26 mouse cellular contexts compared by ENCODE assay signal in the genomic region with DNA sequence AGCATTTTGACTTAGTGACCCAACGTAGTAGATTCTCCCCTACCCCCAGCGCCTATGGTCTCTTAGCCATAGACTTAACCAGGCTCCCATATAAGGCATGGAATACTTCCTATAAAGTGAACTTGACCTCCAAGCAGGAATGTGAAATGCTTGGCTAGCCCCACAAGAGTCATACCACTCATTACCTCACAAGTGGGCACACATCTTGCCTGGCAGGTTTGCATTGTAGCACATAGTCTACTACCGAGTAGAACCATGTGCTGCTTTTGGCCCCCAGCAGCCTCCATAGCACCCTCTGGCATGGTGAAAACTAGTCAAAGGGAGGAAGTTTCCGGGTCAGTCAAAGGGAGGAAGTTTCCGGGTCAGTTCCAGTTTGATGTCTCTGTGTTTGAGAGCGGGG.
DNase-seq lines count a peak whose midpoint lies in the region; ATAC-seq and TF ChIP-seq lines count a peak whose summit lies in the region.
"Had no signal": no experiment of that assay in that cellular context is flagged by ENCODE, and none has a peak within 500 bp of the region (broad histone marks: within the 10 kb centered on the region; RNA-seq: fewer than 3 reads in every experiment).

No protein-coding gene starts in this region.

- H3K36me3 ChIP-seq in heart, postnatal 0 days (replicated peaks; ENCODE audit: control insufficient read depth, insufficient read depth, low read length), result no peaks in the 10 kb centered on the region
- no peaks in the 10 kb centered on the region for H3K36me3 ChIP-seq in lung, embryonic 15.5 days
- no peaks in the 10 kb centered on the region for H3K36me3 ChIP-seq in hindbrain, embryonic 14.5 days (replicated peaks; ENCODE audit: control insufficient read depth, insufficient read depth)
- H3K36me3 ChIP-seq: embryonic facial prominence, embryonic 12.5 days; embryonic facial prominence, embryonic 15.5 days; hindbrain, embryonic 10.5 days; hindbrain, embryonic 13.5 days had no signal

- TF ChIP-seq CTCF in heart, postnatal 0 days (IDR thresholded peaks at IDR 0.05; ENCODE audit: low read depth), result no peak
- no peak for TF ChIP-seq CTCF in lung, adult 2 months (IDR thresholded peaks at IDR 0.05; ENCODE audit: insufficient read depth, low read length)

- no peak overlapping the region for H3K4me3 ChIP-seq in heart, postnatal 0 days (ENCODE audit: low read depth, low read length)
- no peak overlapping the region for H3K4me3 ChIP-seq in lung, embryonic 15.5 days
- no peak overlapping the region for H3K4me3 ChIP-seq in lung, adult 2 months (replicated peaks; ENCODE audit: extremely low read depth, low read depth, low read length)
- H3K4me3 ChIP-seq in hindbrain, embryonic 14.5 days (replicated peaks; ENCODE audit: low read length), result no peak overlapping the region
- H3K4me3 ChIP-seq: embryonic facial prominence, embryonic 12.5 days; embryonic facial prominence, embryonic 15.5 days; gastrocnemius, adult 2 months; heart, adult 2 months; hindbrain, embryonic 10.5 days; hindbrain, embryonic 13.5 days had no signal

- H3K9me3 ChIP-seq in heart, postnatal 0 days (replicated peaks; ENCODE audit: control insufficient read depth, low read length), result no peaks in the 10 kb centered on the region
- H3K9me3 ChIP-seq in lung, embryonic 15.5 days, result no peaks in the 10 kb centered on the region
- H3K9me3 ChIP-seq in hindbrain, embryonic 14.5 days (ENCODE audit: control insufficient read depth, low read length), result no peaks in the 10 kb centered on the region
- H3K9me3 ChIP-seq: embryonic facial prominence, embryonic 12.5 days; embryonic facial prominence, embryonic 15.5 days; hindbrain, embryonic 10.5 days; hindbrain, embryonic 13.5 days had no signal

- H3K4me2 ChIP-seq in heart, postnatal 0 days (ENCODE audit: low read depth, low read length), result no peak overlapping the region
- H3K4me2 ChIP-seq in lung, embryonic 15.5 days, result no peak overlapping the region
- H3K4me2 ChIP-seq in hindbrain, embryonic 14.5 days (replicated peaks), result no peak overlapping the region
- H3K4me2 ChIP-seq: embryonic facial prominence, embryonic 12.5 days; embryonic facial prominence, embryonic 15.5 days; hindbrain, embryonic 13.5 days had no signal

- H3K9ac ChIP-seq in heart, postnatal 0 days (replicated peaks; ENCODE audit: low read depth, low read length), result no peak overlapping the region
- no peak overlapping the region for H3K9ac ChIP-seq in lung, embryonic 15.5 days
- H3K9ac ChIP-seq in hindbrain, embryonic 14.5 days, result no peak overlapping the region
- H3K9ac ChIP-seq: embryonic facial prominence, embryonic 12.5 days; embryonic facial prominence, embryonic 15.5 days; forebrain, postnatal 0 days; hindbrain, embryonic 13.5 days had no signal

- ATAC-seq in heart, postnatal 0 days (ENCODE audit: insufficient read depth, low read depth), result peak; percentile 53
- ATAC-seq in lung, embryonic 15.5 days (ENCODE audit: borderline replicate concordance, extremely low read depth, low FRiP score, low TSS enrichment), result peak; percentile 31; the same call in 1 of the 2 replicates
- ATAC-seq in hindbrain, embryonic 14.5 days (ENCODE audit: low FRiP score), result no peak
- ATAC-seq: CD4-positive, CD25-positive, alpha-beta regulatory T cell, adult 4 months; forebrain, embryonic 14.5 days; forebrain, postnatal 0 days; hindbrain, postnatal 0 days; inflammation-experienced regulatory T-cells, adult 6 months; intestine, embryonic 16.5 days had no signal

- TF ChIP-seq EP300 in heart, postnatal 0 days (IDR thresholded peaks at IDR 0.05; ENCODE audit: low read depth), result no peak

- 80% methylated on average over 6 of the region's 6 CpGs for WGBS in heart, postnatal 0 days
- WGBS in lung, embryonic 15.5 days, result 77% methylated on average over 6 of the region's 6 CpGs
- 76% methylated on average over 6 of the region's 6 CpGs for WGBS in lung, adult 2 months
- 93% methylated on average over 6 of the region's 6 CpGs for WGBS in hindbrain, embryonic 14.5 days

- DNase-seq in heart, postnatal 0 days (ENCODE audit: low spot score), result no peak
- DNase-seq in heart, adult 8-10 months (ENCODE audit: low spot score), result no peak
- no peak for DNase-seq in lung, adult 2 months
- DNase-seq in lung, postnatal 25 days (ENCODE audit: low spot score), result peak; percentile 0
- DNase-seq in lung, adult 18-20 months, result no peak
- DNase-seq in hindbrain, embryonic 14.5 days (ENCODE audit: low spot score), result no peak
- DNase-seq: adrenal gland, adult 2 months; adrenal gland, postnatal 14 days; cerebellum, adult 11 months; cerebellum, adult 2 months; cerebellum, adult 9-11 months; cerebellum, postnatal 25 days; forebrain, postnatal 0 days; gastrocnemius, adult 2 months; gastrocnemius, postnatal 14 days had no signal

- no peaks in the 10 kb centered on the region for H3K27me3 ChIP-seq in heart, postnatal 0 days (ENCODE audit: control insufficient read depth, insufficient read depth, low read length)
- H3K27me3 ChIP-seq in lung, embryonic 15.5 days, result no peaks in the 10 kb centered on the region
- no peaks in the 10 kb centered on the region for H3K27me3 ChIP-seq in hindbrain, embryonic 14.5 days (ENCODE audit: control insufficient read depth, insufficient read depth, low read length)
- H3K27me3 ChIP-seq: embryonic facial prominence, embryonic 12.5 days; embryonic facial prominence, embryonic 15.5 days; hindbrain, embryonic 13.5 days had no signal

- no peak overlapping the region for H3K27ac ChIP-seq in heart, postnatal 0 days (ENCODE audit: low read depth)
- no peak overlapping the region for H3K27ac ChIP-seq in lung, embryonic 15.5 days
- no peak overlapping the region for H3K27ac ChIP-seq in hindbrain, embryonic 14.5 days
- H3K27ac ChIP-seq: embryonic facial prominence, embryonic 12.5 days; embryonic facial prominence, embryonic 15.5 days; gastrocnemius, adult 2 months; heart, adult 2 months; hindbrain, embryonic 10.5 days; hindbrain, embryonic 13.5 days; hindbrain, postnatal 0 days had no signal

- TF ChIP-seq POLR2A in lung, adult 2 months (IDR thresholded peaks at IDR 0.05; ENCODE audit: borderline replicate concordance, extremely low read depth, low read depth, low read length), result no peak

- 0 out of 2 replicates have a peak, but pooled peaks cover 4% of the 10 kb centered on the region for H3K4me1 ChIP-seq in heart, postnatal 0 days (ENCODE audit: control insufficient read depth, insufficient read depth)
- no peaks in the 10 kb centered on the region for H3K4me1 ChIP-seq in lung, embryonic 15.5 days
- no peaks in the 10 kb centered on the region for H3K4me1 ChIP-seq in lung, adult 2 months (ENCODE audit: control insufficient read depth, insufficient read depth, low read length)
- H3K4me1 ChIP-seq in hindbrain, embryonic 14.5 days (replicated peaks; ENCODE audit: control insufficient read depth, insufficient read depth, low read length), result no peaks in the 10 kb centered on the region
- H3K4me1 ChIP-seq: embryonic facial prominence, embryonic 15.5 days; hindbrain, embryonic 10.5 days; hindbrain, embryonic 13.5 days had no signal
